Mouse (Mus musculus) ES-E14 (cell line): ENCODE measurements around the gene Clgn.

Experiments
- CHD2 ChIP-seq: IDR thresholded peaks from 2 replicates; pipeline ENCODE4 v1.6.1; 2014; ENCODE audit warnings: mild to moderate bottlenecking, low read depth, low read length, inconsistent platforms
- HCFC1 ChIP-seq: IDR thresholded peaks from 2 replicates; pipeline ENCODE4 v1.6.1; 2012; ENCODE audit warnings: low read length, inconsistent platforms, borderline replicate concordance; ENCODE audit not compliant: insufficient read depth
- MAFK ChIP-seq: IDR thresholded peaks from 2 replicates; pipeline ENCODE4 v1.6.1; 2014; ENCODE audit warnings: mild to moderate bottlenecking, low read depth, low read length, inconsistent platforms; ENCODE audit not compliant: insufficient read depth
- ZC3H11A ChIP-seq: IDR thresholded peaks from 2 replicates; pipeline ENCODE4 v1.6.1; 2012; ENCODE audit warnings: low read depth, mild to moderate bottlenecking, inconsistent platforms, low read length, borderline replicate concordance

DNA sequence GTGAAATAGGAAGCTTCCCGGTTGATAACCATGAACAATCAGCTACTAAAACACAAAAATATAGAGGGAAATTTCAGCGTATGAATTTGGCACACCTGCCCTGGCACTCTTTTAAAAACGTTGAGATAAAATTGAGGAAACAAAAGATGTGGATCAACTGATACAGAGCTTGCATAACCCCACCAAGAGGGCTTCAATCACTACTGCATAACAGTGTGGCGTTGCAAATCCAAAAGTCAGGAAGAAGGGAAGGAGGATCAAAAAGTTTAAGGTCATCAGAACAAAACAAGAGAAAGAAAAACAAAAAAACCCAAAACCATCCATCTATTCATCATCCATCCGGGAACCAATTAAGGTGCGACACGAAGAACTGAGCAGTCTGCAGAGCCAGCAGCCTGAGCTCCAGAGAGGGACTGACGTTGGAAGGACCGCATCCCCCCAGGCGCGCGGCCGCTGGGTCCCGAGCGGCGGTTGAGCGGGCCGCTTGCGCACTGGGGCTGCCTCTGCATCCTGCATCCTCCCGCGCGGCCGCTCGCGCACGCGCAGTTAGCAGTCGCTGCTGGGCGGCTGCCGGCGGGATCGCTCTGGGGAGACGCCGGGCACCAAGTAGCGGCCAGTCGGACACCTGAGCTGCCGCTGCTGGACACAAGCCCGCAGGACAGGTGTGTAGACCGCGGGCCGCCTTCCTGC is at the start of gene Clgn:
- TF ChIP-seq ZC3H11A (no peak), CHD2 (no peak), MAFK (no peak), HCFC1 (no peak)
